Mouse (Mus musculus): Measurements from ENCODE around the gene Ppie.

GRCm38 (mm10) chr4:123108056-123108455 is 31.7 kb downstream of the Ppie start:
- no peak for TF ChIP-seq CTCF (IDR thresholded peaks at IDR 0.05; ENCODE audit: extremely low read depth, insufficient read length, insufficient replicate concordance, low read depth, low read length)
- TF ChIP-seq POLR2A (IDR thresholded peaks at IDR 0.05; ENCODE audit: low read depth, low read length), result no peak

Data from small intestine, adult 2 months (tissue).